Mouse (Mus musculus) gastrocnemius, adult 18-20 months (tissue): Measurements from ENCODE around the gene Rpl4. TPM values are rescaled to one million over a fixed set of nuclear protein-coding genes. Genes with fewer than 3 reads are reported as not detected.

Experiments
- microRNA-seq: library from miRNA; unstranded; fragments of <30 nt; microRNA quantifications from one replicate; pipeline ENCODE4 v1.2.0, GENCODE M21; 2021
- total RNA-seq, 2 experiments: library from RNA; stranded (reverse); gene quantifications; 2 replicates each; pipeline ENCODE4 v1.2.3; 2021

The Rpl4 gene
- total RNA-seq, 2 experiments from 2014 or later, result 623 to 643 TPM

Small RNAs within 50 kb of the gene (microRNA-seq; reads per million reads assigned to microRNA genes)
- gene Gm24106, result not detected

Other genes with a start within 250 kb of the Rpl4 start
- gene Smad6, start 151.3 kb upstream of the Rpl4 start, total RNA-seq, result 1 to 10 TPM; 5.1 TPM
- under 1 TPM in 1 of 2 experiments, not detected in 1; 0.57 TPM for gene Lctl, start 56.2 kb upstream of the Rpl4 start, total RNA-seq
- under 1 TPM; 0.43 to 0.62 TPM for gene Zwilch, start 271 bp upstream of the Rpl4 start, total RNA-seq
- 10 to 100 TPM; 23.3 to 24.1 TPM for gene Snapc5, start 5.9 kb downstream of the Rpl4 start, total RNA-seq
- 1 to 10 TPM; 1.3 to 2.1 TPM for gene Uchl4, start 61.8 kb downstream of the Rpl4 start, total RNA-seq
- 10 to 100 TPM; 55.8 to 56.9 TPM for gene Map2k1, start 80.3 kb downstream of the Rpl4 start, total RNA-seq
- 10 to 100 TPM; 10.0 to 11.1 TPM for gene Tipin, start 108.2 kb downstream of the Rpl4 start, total RNA-seq
- gene Dis3l, start 167.9 kb downstream of the Rpl4 start, total RNA-seq, result 10 to 100 TPM; 22.5 to 24.6 TPM
- under 1 TPM; 0.45 to 0.59 TPM for gene Megf11, start 212.3 kb downstream of the Rpl4 start, total RNA-seq